In genomic region chr10:111544311-111544710, GRCm38 (mm10) we compare ENCODE assay signal across 14 mouse cellular contexts. TPM values are rescaled to one million over a fixed set of nuclear protein-coding genes. Genes with fewer than 3 reads are reported as not detected.
DNase-seq lines count a peak whose midpoint lies in the region; ATAC-seq and TF ChIP-seq lines count a peak whose summit lies in the region.
"Had no signal": no experiment of that assay in that cellular context is flagged by ENCODE, and none has a peak within 500 bp of the region (broad histone marks: within the 10 kb centered on the region; RNA-seq: fewer than 3 reads in every experiment).

No protein-coding gene starts in this region.

- TF ChIP-seq EP300 in stomach, postnatal 0 days (optimal IDR thresholded peaks at IDR 0.05) = no peak

- no peak for TF ChIP-seq CTCF in stomach, postnatal 0 days (IDR thresholded peaks at IDR 0.05; ENCODE audit: low read depth)
- TF ChIP-seq CTCF in embryonic fibroblast, embryonic 13.5 days (IDR thresholded peaks at IDR 0.05; ENCODE audit: borderline replicate concordance, insufficient read depth, low read length) = no peak

- no peak for ATAC-seq in hindbrain, embryonic 13.5 days (ENCODE audit: low FRiP score)
- no peak for ATAC-seq in stomach, embryonic 16.5 days (ENCODE audit: insufficient read depth, low FRiP score)
- no peak for ATAC-seq in stomach, postnatal 0 days (ENCODE audit: low FRiP score, low TSS enrichment)
- no peak for ATAC-seq in hindbrain, embryonic 12.5 days (ENCODE audit: low FRiP score)

- no peak overlapping the region for H3K9ac ChIP-seq in hindbrain, embryonic 13.5 days
- H3K9ac ChIP-seq in stomach, embryonic 16.5 days (ENCODE audit: low read length) = no peak overlapping the region
- no peak overlapping the region for H3K9ac ChIP-seq in stomach, postnatal 0 days (ENCODE audit: low read length)
- H3K9ac ChIP-seq in hindbrain, embryonic 12.5 days = no peak overlapping the region
- H3K9ac ChIP-seq: liver, embryonic 14.5 days had no signal

- TF ChIP-seq POLR2A in embryonic fibroblast, embryonic 13.5 days (IDR thresholded peaks at IDR 0.05; ENCODE audit: low read depth, low read length) = no peak

- no peak overlapping the region for H3K4me3 ChIP-seq in hindbrain, embryonic 10.5 days
- no peak overlapping the region for H3K4me3 ChIP-seq in hindbrain, embryonic 13.5 days
- no peak overlapping the region for H3K4me3 ChIP-seq in stomach, embryonic 16.5 days (replicated peaks; ENCODE audit: low read length)
- no peak overlapping the region for H3K4me3 ChIP-seq in stomach, postnatal 0 days (ENCODE audit: low read depth, low read length)
- no peak overlapping the region for H3K4me3 ChIP-seq in embryonic fibroblast, embryonic 13.5 days (ENCODE audit: insufficient read depth, low read length)
- no peak overlapping the region for H3K4me3 ChIP-seq in hindbrain, embryonic 12.5 days

- H3K36me3 ChIP-seq in hindbrain, embryonic 10.5 days = no peaks in the 10 kb centered on the region
- H3K36me3 ChIP-seq in hindbrain, embryonic 13.5 days = no peaks in the 10 kb centered on the region
- H3K36me3 ChIP-seq in stomach, embryonic 16.5 days (ENCODE audit: control insufficient read depth, insufficient read depth, low read length) = no peaks in the 10 kb centered on the region
- H3K36me3 ChIP-seq in stomach, postnatal 0 days (ENCODE audit: control insufficient read depth, insufficient read depth, low read length) = no peaks in the 10 kb centered on the region
- no peaks in the 10 kb centered on the region for H3K36me3 ChIP-seq in hindbrain, embryonic 12.5 days
- H3K36me3 ChIP-seq: G1E had no signal

- no peak for DNase-seq in hindbrain, embryonic 10.5 days (ENCODE audit: low spot score)
- DNase-seq in stomach, postnatal 0 days (ENCODE audit: low spot score) = no peak
- no peak for DNase-seq in spleen, adult 18-20 months
- DNase-seq: cerebellum, adult 11-12 months; cerebellum, postnatal 14 days; midbrain, embryonic 14.5 days; thymus, postnatal 36 days had no signal

- 76% methylated on average over 4 of the region's 4 CpGs for WGBS in hindbrain, embryonic 10.5 days
- 86% methylated on average over 4 of the region's 4 CpGs for WGBS in hindbrain, embryonic 13.5 days
- 79% methylated on average over 4 of the region's 4 CpGs for WGBS in stomach, embryonic 16.5 days
- 85% methylated on average over 4 of the region's 4 CpGs for WGBS in stomach, postnatal 0 days
- WGBS in hindbrain, embryonic 12.5 days = 82% methylated on average over 4 of the region's 4 CpGs

- H3K27me3 ChIP-seq in hindbrain, embryonic 10.5 days (ENCODE audit: insufficient read depth, poor library complexity, severe bottlenecking) = no peaks in the 10 kb centered on the region
- no peaks in the 10 kb centered on the region for H3K27me3 ChIP-seq in hindbrain, embryonic 13.5 days
- H3K27me3 ChIP-seq in stomach, embryonic 16.5 days (ENCODE audit: control insufficient read depth, insufficient read depth, low read length) = no peaks in the 10 kb centered on the region
- H3K27me3 ChIP-seq in stomach, postnatal 0 days (ENCODE audit: control insufficient read depth, insufficient read depth, low read length) = no peaks in the 10 kb centered on the region
- H3K27me3 ChIP-seq in hindbrain, embryonic 12.5 days = no peaks in the 10 kb centered on the region

- no peaks in the 10 kb centered on the region for H3K9me3 ChIP-seq in hindbrain, embryonic 10.5 days
- no peaks in the 10 kb centered on the region for H3K9me3 ChIP-seq in hindbrain, embryonic 13.5 days
- H3K9me3 ChIP-seq in stomach, embryonic 16.5 days (replicated peaks; ENCODE audit: control insufficient read depth, low read length) = no peaks in the 10 kb centered on the region
- no peaks in the 10 kb centered on the region for H3K9me3 ChIP-seq in stomach, postnatal 0 days (ENCODE audit: control insufficient read depth, low read length)
- H3K9me3 ChIP-seq in hindbrain, embryonic 12.5 days (replicated peaks) = no peaks in the 10 kb centered on the region
- H3K9me3 ChIP-seq: G1E had no signal

- no peak overlapping the region for H3K4me2 ChIP-seq in hindbrain, embryonic 13.5 days
- no peak overlapping the region for H3K4me2 ChIP-seq in stomach, embryonic 16.5 days (ENCODE audit: low read depth, low read length)
- no peak overlapping the region for H3K4me2 ChIP-seq in stomach, postnatal 0 days (replicated peaks; ENCODE audit: low read depth)
- no peak overlapping the region for H3K4me2 ChIP-seq in hindbrain, embryonic 12.5 days (replicated peaks)

- H3K27ac ChIP-seq in hindbrain, embryonic 10.5 days = peak overlapping the region; percentile 74; the same call in 1 of the 2 replicates
- no peak overlapping the region for H3K27ac ChIP-seq in hindbrain, embryonic 13.5 days
- H3K27ac ChIP-seq in stomach, embryonic 16.5 days (ENCODE audit: low read length) = peak overlapping the region; percentile 46
- H3K27ac ChIP-seq in stomach, postnatal 0 days (replicated peaks) = no peak overlapping the region; the same call in 1 of the 2 replicates
- peak overlapping the region; percentile 73 for H3K27ac ChIP-seq in embryonic fibroblast, embryonic 13.5 days (ENCODE audit: insufficient read depth, low read length)
- H3K27ac ChIP-seq in hindbrain, embryonic 12.5 days = no peak overlapping the region
- H3K27ac ChIP-seq: hindbrain, postnatal 0 days; liver, embryonic 14.5 days had no signal

- H3K4me1 ChIP-seq in hindbrain, embryonic 10.5 days (replicated peaks) = peaks cover 44% of the 10 kb centered on the region
- peaks cover 12% of the 10 kb centered on the region; the same call in 1 of the 2 replicates for H3K4me1 ChIP-seq in hindbrain, embryonic 13.5 days (replicated peaks)
- H3K4me1 ChIP-seq in stomach, embryonic 16.5 days (ENCODE audit: control insufficient read depth, insufficient read depth, low read length) = peaks cover 20% of the 10 kb centered on the region
- H3K4me1 ChIP-seq in stomach, postnatal 0 days (replicated peaks; ENCODE audit: control insufficient read depth, insufficient read depth) = peaks cover 8% of the 10 kb centered on the region
- peaks cover 14% of the 10 kb centered on the region for H3K4me1 ChIP-seq in embryonic fibroblast, embryonic 13.5 days (ENCODE audit: control insufficient read depth, insufficient read depth, low read length)
- peaks cover 17% of the 10 kb centered on the region for H3K4me1 ChIP-seq in hindbrain, embryonic 12.5 days

RNA-seq across cellular contexts. Expression of gene Phlda1, which starts 38.2 kb away (rescaled TPM):
- polyA plus RNA-seq in hindbrain, embryonic 10.5 days (2016; fragmentation: Nextera tagmentation; extraction: Ambion mirVana) = 36.9 and 41.1 TPM in 2 replicates
- 65.6 and 70.9 TPM in 2 replicates for polyA plus RNA-seq in hindbrain, embryonic 13.5 days (2015; fragmentation: Nextera tagmentation; extraction: Ambion mirVana)
- polyA plus RNA-seq in stomach, embryonic 16.5 days (2015; fragmentation: Nextera tagmentation; extraction: Ambion mirVana) = 44.4 and 50.7 TPM in 2 replicates
- 29.6 and 32.3 TPM in 2 replicates for polyA plus RNA-seq in stomach, postnatal 0 days (2015; fragmentation: Nextera tagmentation; extraction: Ambion mirVana)
- 19.9 and 41.4 TPM in 2 replicates for polyA plus RNA-seq in embryonic fibroblast, embryonic 13.5 days (2011; ENCODE audit: insufficient read length, low read depth, missing spikeins)
- 42.8 and 54.3 TPM in 2 replicates for polyA plus RNA-seq in hindbrain, embryonic 12.5 days (2016; fragmentation: Nextera tagmentation; extraction: Ambion mirVana)

Comparison
In these comparisons a context has a peak if more than half of its experiments do, and no peak if none do; other contexts are left out.
1. H3K27ac ChIP-seq: peak in hindbrain, embryonic 10.5 days (single experiment), stomach, embryonic 16.5 days (single experiment) and embryonic fibroblast, embryonic 13.5 days (single experiment); none in hindbrain, embryonic 13.5 days (single experiment), stomach, postnatal 0 days (single experiment) and hindbrain, embryonic 12.5 days (single experiment).